Mouse (Mus musculus) bone marrow macrophage, adult 2 months (primary cell): Measurements from ENCODE around the gene C5ar2.

Source experiments
- CTCF ChIP-seq: IDR thresholded peaks from 2 replicates; pipeline ENCODE4 v1.5.1; 2012; ENCODE audit warnings: low read depth, mild to moderate bottlenecking, low read length, moderate library complexity
- POLR2A ChIP-seq: IDR thresholded peaks from 2 replicates; pipeline ENCODE4 v1.6.1; 2012; ENCODE audit warnings: mild to moderate bottlenecking, low read depth, low read length, borderline replicate concordance

DNA sequence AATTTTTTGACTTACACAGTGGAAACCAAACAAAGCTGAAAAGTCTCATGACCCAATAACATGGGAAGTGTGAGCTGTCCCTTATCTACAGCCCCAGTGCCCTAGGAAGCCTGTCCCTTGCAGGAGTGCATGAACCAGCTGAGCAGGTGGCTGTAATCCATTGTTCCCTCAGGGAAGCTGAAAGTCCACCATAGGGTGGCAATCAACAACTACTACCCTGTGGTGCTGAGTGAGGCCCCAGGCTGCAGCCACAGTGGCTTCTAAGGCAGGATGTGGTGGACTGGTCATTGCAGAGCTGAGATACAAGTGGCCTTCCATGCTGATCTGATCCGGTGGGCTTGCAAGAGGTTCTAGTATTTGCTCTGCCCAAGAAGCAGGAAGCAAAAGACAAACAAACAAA lies 17.1 kb upstream of the C5ar2 start:
- TF ChIP-seq CTCF (no peak), POLR2A (no peak)
